Mouse (Mus musculus): ENCODE results near the gene Snap29. TPM values are rescaled to one million over a fixed set of nuclear protein-coding genes. Genes with fewer than 3 reads are reported as not detected.

Gene Snap29
- polyA plus RNA-seq, 1 experiment from 2014 or later: 31.8 TPM

- ATAC-seq: no peak
- no peak overlapping the region for H3K27ac ChIP-seq (ENCODE audit: low read length)
- H3K27me3 ChIP-seq (replicated peaks; ENCODE audit: control insufficient read depth, insufficient read depth, low read length): no peaks in the 10 kb centered on the region
- H3K36me3 ChIP-seq (ENCODE audit: control insufficient read depth, insufficient read depth): peaks cover 2% of the 10 kb centered on the region; the same call in 1 of the 2 replicates
- no peak overlapping the region for H3K9ac ChIP-seq (replicated peaks; ENCODE audit: low read depth, low read length)
- no peak overlapping the region for H3K4me3 ChIP-seq (replicated peaks; ENCODE audit: low read length)
- peaks cover 4% of the 10 kb centered on the region for H3K4me1 ChIP-seq (replicated peaks; ENCODE audit: control insufficient read depth, insufficient read depth, low read length)
- no peak overlapping the region for H3K4me2 ChIP-seq (ENCODE audit: low read length)
- 91% methylated on average over 2 of the region's 2 CpGs for WGBS
- H3K9me3 ChIP-seq (ENCODE audit: control insufficient read depth, low read length): no peaks in the 10 kb centered on the region
These were observed 57.4 kb downstream of the Snap29 start for GRCm38 (mm10) chr16:17463184-17463583.

- ATAC-seq: no peak
These were observed 61.3 kb downstream of the Snap29 start for GRCm38 (mm10) chr16:17466875-17467663.

GRCm38 (mm10) chr16:17472498-17472897 lies 66.7 kb downstream of the Snap29 start:
- H3K36me3 ChIP-seq (ENCODE audit: control insufficient read depth, insufficient read depth): no peaks in the 10 kb centered on the region
- H3K4me1 ChIP-seq (replicated peaks; ENCODE audit: control insufficient read depth, insufficient read depth, low read length): peaks cover 3% of the 10 kb centered on the region; the same call in 1 of the 2 replicates
- no peaks in the 10 kb centered on the region for H3K27me3 ChIP-seq (replicated peaks; ENCODE audit: control insufficient read depth, insufficient read depth, low read length)
- no peak overlapping the region for H3K4me2 ChIP-seq (ENCODE audit: low read length)
- no peak overlapping the region for H3K4me3 ChIP-seq (replicated peaks; ENCODE audit: low read length)
- H3K9me3 ChIP-seq (ENCODE audit: control insufficient read depth, low read length): no peaks in the 10 kb centered on the region
- no peak overlapping the region for H3K9ac ChIP-seq (replicated peaks; ENCODE audit: low read depth, low read length)
- ATAC-seq: no peak
- H3K27ac ChIP-seq (ENCODE audit: low read length): no peak overlapping the region
- WGBS: 93% methylated on average over 6 of the region's 6 CpGs

More at GRCm38 (mm10) chr16:17466875-17467663, 61.3 kb downstream of the Snap29 start:
- no peaks in the 10 kb centered on the region for H3K9me3 ChIP-seq (ENCODE audit: control insufficient read depth, low read length)
- 90% methylated on average over 4 of the region's 4 CpGs for WGBS
- H3K4me2 ChIP-seq (ENCODE audit: low read length): no peak overlapping the region
- no peak overlapping the region for H3K9ac ChIP-seq (replicated peaks; ENCODE audit: low read depth, low read length)
- no peak overlapping the region for H3K27ac ChIP-seq (ENCODE audit: low read length)
- peaks cover 4% of the 10 kb centered on the region for H3K4me1 ChIP-seq (replicated peaks; ENCODE audit: control insufficient read depth, insufficient read depth, low read length)
- no peaks in the 10 kb centered on the region for H3K36me3 ChIP-seq (ENCODE audit: control insufficient read depth, insufficient read depth)
- no peak overlapping the region for H3K4me3 ChIP-seq (replicated peaks; ENCODE audit: low read length)
- H3K27me3 ChIP-seq (replicated peaks; ENCODE audit: control insufficient read depth, insufficient read depth, low read length): no peaks in the 10 kb centered on the region

- no peak overlapping the region for H3K9ac ChIP-seq (replicated peaks; ENCODE audit: low read depth, low read length)
- H3K36me3 ChIP-seq (ENCODE audit: control insufficient read depth, insufficient read depth): no peaks in the 10 kb centered on the region
- no peak overlapping the region for H3K27ac ChIP-seq (ENCODE audit: low read length)
- H3K9me3 ChIP-seq (ENCODE audit: control insufficient read depth, low read length): no peaks in the 10 kb centered on the region
- H3K27me3 ChIP-seq (replicated peaks; ENCODE audit: control insufficient read depth, insufficient read depth, low read length): no peaks in the 10 kb centered on the region
- H3K4me3 ChIP-seq (replicated peaks; ENCODE audit: low read length): no peak overlapping the region
- no peak overlapping the region for H3K4me2 ChIP-seq (ENCODE audit: low read length)
- peaks cover 6% of the 10 kb centered on the region; the same call in 1 of the 2 replicates for H3K4me1 ChIP-seq (replicated peaks; ENCODE audit: control insufficient read depth, insufficient read depth, low read length)
- no peak for ATAC-seq
These were observed 68.3 kb downstream of the Snap29 start for GRCm38 (mm10) chr16:17474091-17474490.

GRCm38 (mm10) chr16:17474761-17475160 lies 69.0 kb downstream of the Snap29 start:
- peaks cover 6% of the 10 kb centered on the region; the same call in 1 of the 2 replicates for H3K4me1 ChIP-seq (replicated peaks; ENCODE audit: control insufficient read depth, insufficient read depth, low read length)
- no peaks in the 10 kb centered on the region for H3K9me3 ChIP-seq (ENCODE audit: control insufficient read depth, low read length)
- H3K27me3 ChIP-seq (replicated peaks; ENCODE audit: control insufficient read depth, insufficient read depth, low read length): no peaks in the 10 kb centered on the region
- ATAC-seq: no peak
- H3K9ac ChIP-seq (replicated peaks; ENCODE audit: low read depth, low read length): no peak overlapping the region
- H3K36me3 ChIP-seq (ENCODE audit: control insufficient read depth, insufficient read depth): no peaks in the 10 kb centered on the region
- WGBS: 85% methylated on average over 2 of the region's 2 CpGs
- H3K4me2 ChIP-seq (ENCODE audit: low read length): no peak overlapping the region
- no peak overlapping the region for H3K4me3 ChIP-seq (replicated peaks; ENCODE audit: low read length)
- H3K27ac ChIP-seq (ENCODE audit: low read length): no peak overlapping the region; the same call in 1 of the 2 replicates

- 91% methylated on average over 4 of the region's 4 CpGs for WGBS
These were observed 69.5 kb downstream of the Snap29 start for GRCm38 (mm10) chr16:17475326-17475725.

GRCm38 (mm10) chr16:17478331-17478943 lies 72.7 kb downstream of the Snap29 start:
- Histone ChIP-seq H3K27me3 (replicated peaks; ENCODE audit: control insufficient read depth, insufficient read depth, low read length) (no peaks in the 10 kb centered on the region), H3K9ac (replicated peaks; ENCODE audit: low read depth, low read length) (no peak overlapping the region), H3K4me3 (replicated peaks; ENCODE audit: low read length) (no peak overlapping the region), H3K36me3 (ENCODE audit: control insufficient read depth, insufficient read depth) (peaks cover 4% of the 10 kb centered on the region; the same call in 1 of the 2 replicates), H3K27ac (ENCODE audit: low read length) (no peak overlapping the region), H3K9me3 (ENCODE audit: control insufficient read depth, low read length) (no peaks in the 10 kb centered on the region), H3K4me1 (replicated peaks; ENCODE audit: control insufficient read depth, insufficient read depth, low read length) (peaks cover 6% of the 10 kb centered on the region; the same call in 1 of the 2 replicates), H3K4me2 (ENCODE audit: low read length) (no peak overlapping the region)
- WGBS: 78% methylated on average over 4 of the region's 4 CpGs
- no peak for ATAC-seq

More at GRCm38 (mm10) chr16:17475326-17475725, 69.5 kb downstream of the Snap29 start:
- no peak overlapping the region for H3K4me3 ChIP-seq (replicated peaks; ENCODE audit: low read length)
- no peak overlapping the region for H3K27ac ChIP-seq (ENCODE audit: low read length)
- H3K4me1 ChIP-seq (replicated peaks; ENCODE audit: control insufficient read depth, insufficient read depth, low read length): peaks cover 6% of the 10 kb centered on the region; the same call in 1 of the 2 replicates
- ATAC-seq: no peak
- no peaks in the 10 kb centered on the region for H3K9me3 ChIP-seq (ENCODE audit: control insufficient read depth, low read length)
- no peaks in the 10 kb centered on the region for H3K36me3 ChIP-seq (ENCODE audit: control insufficient read depth, insufficient read depth)
- no peaks in the 10 kb centered on the region for H3K27me3 ChIP-seq (replicated peaks; ENCODE audit: control insufficient read depth, insufficient read depth, low read length)
- H3K4me2 ChIP-seq (ENCODE audit: low read length): no peak overlapping the region
- no peak overlapping the region for H3K9ac ChIP-seq (replicated peaks; ENCODE audit: low read depth, low read length)

Other genes starting within 250 kb of the Snap29 start
- gene Ube2l3, start 203.3 kb upstream of the Snap29 start, polyA plus RNA-seq (2015; fragmentation: Nextera tagmentation; extraction: Ambion mirVana): 298 and 325 TPM in 2 replicates
- gene Rimbp3, start 197.4 kb upstream of the Snap29 start, polyA plus RNA-seq (2015; fragmentation: Nextera tagmentation; extraction: Ambion mirVana): 1.8 and 2.3 TPM in 2 replicates
- 7.1 and 9.4 TPM in 2 replicates for gene Hic2, start 172.4 kb upstream of the Snap29 start, polyA plus RNA-seq (2015; fragmentation: Nextera tagmentation; extraction: Ambion mirVana)
- 23.0 and 43.0 TPM in 2 replicates for gene Tmem191c, start 129.9 kb upstream of the Snap29 start, polyA plus RNA-seq (2015; fragmentation: Nextera tagmentation; extraction: Ambion mirVana)
- 1.4 and 2.1 TPM in 2 replicates for gene Serpind1, start 74.6 kb upstream of the Snap29 start, polyA plus RNA-seq (2015; fragmentation: Nextera tagmentation; extraction: Ambion mirVana)
- gene Pi4ka, start 328 bp downstream of the Snap29 start, polyA plus RNA-seq (2015; fragmentation: Nextera tagmentation; extraction: Ambion mirVana): 67.4 and 70.4 TPM in 2 replicates
- gene Crkl, start 46.0 kb downstream of the Snap29 start, polyA plus RNA-seq (2015; fragmentation: Nextera tagmentation; extraction: Ambion mirVana): 104 and 122 TPM in 2 replicates
- 9.5 and 12.6 TPM in 2 replicates for gene Aifm3, start 83.6 kb downstream of the Snap29 start, polyA plus RNA-seq (2015; fragmentation: Nextera tagmentation; extraction: Ambion mirVana)
- gene Lztr1, start 102.7 kb downstream of the Snap29 start, polyA plus RNA-seq (2015; fragmentation: Nextera tagmentation; extraction: Ambion mirVana): 130 and 150 TPM in 2 replicates
- gene Thap7, start 125.2 kb downstream of the Snap29 start, polyA plus RNA-seq (2015; fragmentation: Nextera tagmentation; extraction: Ambion mirVana): 66.3 and 66.5 TPM in 2 replicates
- 0.38 and 1.0 TPM in 2 replicates for gene Lrrc74b, start 155.3 kb downstream of the Snap29 start, polyA plus RNA-seq (2015; fragmentation: Nextera tagmentation; extraction: Ambion mirVana)
- gene P2rx6, start 155.9 kb downstream of the Snap29 start, polyA plus RNA-seq (2015; fragmentation: Nextera tagmentation; extraction: Ambion mirVana): 1.5 and 1.6 TPM in 2 replicates
- gene Slc7a4, start 177.2 kb downstream of the Snap29 start, polyA plus RNA-seq (2015; fragmentation: Nextera tagmentation; extraction: Ambion mirVana): 35.0 and 44.5 TPM in 2 replicates
- 33.4 and 38.3 TPM in 2 replicates for gene Smpd4, start 213.4 kb downstream of the Snap29 start, polyA plus RNA-seq (2015; fragmentation: Nextera tagmentation; extraction: Ambion mirVana)
- 5.5 and 7.7 TPM in 2 replicates for gene Ccdc74a, start 240.5 kb downstream of the Snap29 start, polyA plus RNA-seq (2015; fragmentation: Nextera tagmentation; extraction: Ambion mirVana)